Mouse (Mus musculus) adrenal gland, postnatal 4 days (tissue): Measurements from ENCODE around the gene Arhgdia. TPM values are rescaled to one million over a fixed set of nuclear protein-coding genes. Genes with fewer than 3 reads are reported as not detected.

Experiments
- DNase-seq, 2 experiments: peaks; one replicate each; pipeline ENCODE4 v3.0.0; 2021 to 2022; ENCODE audit warnings: low spot score in 2 of 2, mixed read lengths in 2 of 2
- microRNA-seq: library from miRNA; unstranded; fragments of <30 nt; microRNA quantifications from one replicate; pipeline ENCODE4 v1.2.0, GENCODE M21; 2021
- total RNA-seq, 2 experiments: library from RNA; stranded (reverse); gene quantifications; 2 replicates each; pipeline ENCODE4 v1.2.3; 2021

Gene Arhgdia
- total RNA-seq, 2 experiments from 2014 or later = 321 to 354 TPM

- no peak for DNase-seq
Observed at GRCm38 (mm10) chr11:120528903-120529302, 52.5 kb downstream of the Arhgdia start.

Small RNA genes lying within 50 kb of the gene (microRNA-seq; reads per million reads assigned to microRNA genes)
- gene Mir6936 = not detected

Other genes with a start within 250 kb of the Arhgdia start
- gene Actg1, start 233.1 kb downstream of the Arhgdia start, total RNA-seq = 1,000 to 10,000 TPM in 1 of 2 experiments, 100 to 1,000 TPM in 1; 949 to 1,134 TPM
- gene Fscn2, start 220.1 kb downstream of the Arhgdia start, total RNA-seq = under 1 TPM; 0.39 to 0.51 TPM
- gene Faap100, start 202.9 kb downstream of the Arhgdia start, total RNA-seq = 10 to 100 TPM; 34.5 to 35.6 TPM
- gene Nploc4, start 143.9 kb downstream of the Arhgdia start, total RNA-seq = 10 to 100 TPM; 76.3 to 77.5 TPM
- gene Tspan10, start 139.0 kb downstream of the Arhgdia start, total RNA-seq = 10 to 100 TPM in 1 of 2 experiments, 1 to 10 TPM in 1; 7.1 to 10.2 TPM
- under 1 TPM in 1 of 2 experiments, not detected in 1; 0.25 TPM for gene Pde6g, start 128.1 kb downstream of the Arhgdia start, total RNA-seq
- gene Oxld1, start 123.6 kb downstream of the Arhgdia start, total RNA-seq = 10 to 100 TPM; 34.6 to 43.3 TPM
- gene Ccdc137, start 123.5 kb downstream of the Arhgdia start, total RNA-seq = 10 to 100 TPM; 19.0 to 21.4 TPM
- gene Arl16, start 114.0 kb downstream of the Arhgdia start, total RNA-seq = 10 to 100 TPM; 24.4 to 26.8 TPM
- gene Mrpl12, start 97.0 kb downstream of the Arhgdia start, total RNA-seq = 100 to 1,000 TPM; 105 to 107 TPM
- 100 to 1,000 TPM; 102 to 103 TPM for gene Slc25a10, start 89.8 kb downstream of the Arhgdia start, total RNA-seq
- gene Gcgr, start 50.9 kb downstream of the Arhgdia start, total RNA-seq = 1 to 10 TPM; 2.5 to 9.8 TPM
- gene Mcrip1, start 31.9 kb downstream of the Arhgdia start, total RNA-seq = 10 to 100 TPM; 80.6 to 84.2 TPM
- gene Ppp1r27, start 30.5 kb downstream of the Arhgdia start, total RNA-seq = 1 to 10 TPM; 1.3 to 5.6 TPM
- gene P4hb, start 8.4 kb downstream of the Arhgdia start, total RNA-seq = 100 to 1,000 TPM; 531 to 539 TPM
- gene Alyref, start 16.7 kb upstream of the Arhgdia start, total RNA-seq = 100 to 1,000 TPM; 136 to 169 TPM
- 10 to 100 TPM; 87.4 to 90.7 TPM for gene Anapc11, start 16.8 kb upstream of the Arhgdia start, total RNA-seq
- 1 to 10 TPM; 2.4 to 5.4 TPM for gene Npb, start 26.9 kb upstream of the Arhgdia start, total RNA-seq
- gene Pcyt2, start 36.3 kb upstream of the Arhgdia start, total RNA-seq = 100 to 1,000 TPM; 135 to 144 TPM
- gene Sirt7, start 43.6 kb upstream of the Arhgdia start, total RNA-seq = 10 to 100 TPM; 49.0 to 58.1 TPM
- gene Mafg, start 52.0 kb upstream of the Arhgdia start, total RNA-seq = 10 to 100 TPM; 51.4 to 56.0 TPM
- gene Pycr1, start 62.1 kb upstream of the Arhgdia start, total RNA-seq = 1 to 10 TPM; 5.4 to 8.6 TPM
- 1 to 10 TPM; 1.4 to 3.8 TPM for gene Myadml2, start 66.5 kb upstream of the Arhgdia start, total RNA-seq
- gene Notum, start 79.6 kb upstream of the Arhgdia start, total RNA-seq = 10 to 100 TPM in 1 of 2 experiments, 1 to 10 TPM in 1; 8.6 to 14.8 TPM
- 100 to 1,000 TPM; 108 to 110 TPM for gene Aspscr1, start 91.3 kb upstream of the Arhgdia start, total RNA-seq
- gene Cenpx, start 132.1 kb upstream of the Arhgdia start, total RNA-seq = 10 to 100 TPM; 49.5 to 52.5 TPM
- gene Lrrc45, start 132.3 kb upstream of the Arhgdia start, total RNA-seq = 10 to 100 TPM; 44.2 to 44.8 TPM
- 10 to 100 TPM; 12.7 to 17.4 TPM for gene Rac3, start 139.8 kb upstream of the Arhgdia start, total RNA-seq
- 10 to 100 TPM; 40.9 to 43.3 TPM for gene Dcxr, start 145.7 kb upstream of the Arhgdia start, total RNA-seq
- gene Cbr2, start 150.5 kb upstream of the Arhgdia start, total RNA-seq = 1 to 10 TPM; 7.4 to 7.8 TPM
- 10 to 100 TPM; 20.2 to 49.6 TPM for gene Hmga1b, start 181.2 kb upstream of the Arhgdia start, total RNA-seq
- 10 to 100 TPM; 18.9 to 22.7 TPM for gene Rfng, start 202.6 kb upstream of the Arhgdia start, total RNA-seq
- gene Gps1, start 202.6 kb upstream of the Arhgdia start, total RNA-seq = 100 to 1,000 TPM; 109 to 111 TPM
- gene Dus1l, start 214.8 kb upstream of the Arhgdia start, total RNA-seq = 10 to 100 TPM; 66.8 to 71.1 TPM
- gene Fasn, start 242.9 kb upstream of the Arhgdia start, total RNA-seq = 10 to 100 TPM; 86.7 to 96.3 TPM